Mouse (Mus musculus) gastrocnemius, adult 8-10 months (tissue): Measurements from ENCODE around the gene Lemd1. TPM values are rescaled to one million over a fixed set of nuclear protein-coding genes. Genes with fewer than 3 reads are reported as not detected.

Experiments used
- DNase-seq, 2 experiments: peaks; one replicate each; pipeline ENCODE4 v3.0.0; 2022; ENCODE audit warnings: low spot score in 2 of 2
- total RNA-seq, 4 experiments: library from RNA; stranded (reverse); gene quantifications; 2 replicates each; pipeline ENCODE4 v1.2.4; 2022

Lemd1 gene
- total RNA-seq, 4 experiments from 2014 or later, result 0.19 TPM; not detected in 3

DNA sequence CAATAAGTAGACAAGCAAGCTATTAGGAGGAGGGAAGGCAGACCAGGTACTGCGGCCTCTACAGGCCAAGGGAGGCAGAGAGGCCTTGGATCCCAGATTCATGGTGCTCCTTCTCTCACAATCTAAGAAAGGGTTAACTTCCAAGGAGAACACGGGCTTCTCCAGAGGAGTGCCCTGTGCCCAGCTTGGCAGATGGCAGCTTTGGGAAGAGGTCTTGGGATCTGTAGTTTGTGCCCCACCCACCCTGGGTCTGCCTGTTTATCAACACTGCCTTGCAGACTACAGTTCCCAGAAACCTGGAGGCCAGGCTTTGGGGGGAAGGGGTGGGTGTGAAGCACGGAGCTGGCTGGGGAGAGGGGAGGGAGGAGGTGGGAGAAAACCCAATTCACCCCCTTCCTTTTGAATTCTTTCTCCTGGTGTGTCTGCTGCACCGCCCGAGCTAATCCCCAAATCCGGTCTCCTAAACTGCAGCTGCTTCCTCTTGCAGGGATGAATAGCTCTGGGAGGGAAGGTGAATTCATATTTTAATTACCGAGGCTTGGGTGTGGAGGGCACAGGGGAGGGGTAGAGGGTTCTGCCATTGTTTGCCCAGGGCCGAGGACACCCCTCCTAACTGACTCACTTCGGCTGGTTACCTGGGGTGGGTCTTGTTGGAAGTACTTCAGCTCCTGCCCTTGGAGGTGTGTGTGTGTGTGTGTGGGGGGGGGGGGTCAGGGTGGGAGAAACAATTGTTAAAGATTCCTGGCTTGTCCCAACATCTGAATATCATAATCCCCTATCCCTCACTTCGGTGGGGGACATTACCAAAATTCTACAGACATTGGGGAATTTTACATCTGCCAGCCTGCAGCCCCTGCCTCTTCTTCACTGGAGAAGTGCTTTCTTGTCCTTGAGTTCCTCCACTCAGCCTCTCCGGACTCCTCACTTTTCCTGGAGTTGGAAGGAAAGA, 9.6 kb downstream of the Lemd1 start:
- no peak for DNase-seq

DNA sequence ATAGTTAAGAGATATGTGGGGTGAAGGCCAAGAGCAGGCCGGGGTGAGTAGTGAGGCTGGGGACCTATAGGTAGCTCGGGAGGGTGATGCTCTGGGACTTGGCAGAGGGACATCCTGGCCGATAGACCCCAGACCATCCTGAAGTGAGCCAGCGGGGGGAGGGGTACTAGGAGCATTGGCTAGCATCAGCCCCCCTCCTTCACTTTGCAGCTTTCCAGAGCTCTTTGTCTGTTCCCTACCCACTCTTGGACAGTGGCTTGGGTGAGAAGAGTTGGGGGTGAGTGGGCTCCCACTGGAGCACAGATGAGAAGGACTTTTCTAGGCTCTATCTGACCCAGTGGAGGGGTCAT, 10.3 kb downstream of the Lemd1 start:
- DNase-seq, result no peak

- no peak for DNase-seq
Measured at GRCm38 (mm10) chr1:132201936-132202335, 10.7 kb downstream of the Lemd1 start.

DNA sequence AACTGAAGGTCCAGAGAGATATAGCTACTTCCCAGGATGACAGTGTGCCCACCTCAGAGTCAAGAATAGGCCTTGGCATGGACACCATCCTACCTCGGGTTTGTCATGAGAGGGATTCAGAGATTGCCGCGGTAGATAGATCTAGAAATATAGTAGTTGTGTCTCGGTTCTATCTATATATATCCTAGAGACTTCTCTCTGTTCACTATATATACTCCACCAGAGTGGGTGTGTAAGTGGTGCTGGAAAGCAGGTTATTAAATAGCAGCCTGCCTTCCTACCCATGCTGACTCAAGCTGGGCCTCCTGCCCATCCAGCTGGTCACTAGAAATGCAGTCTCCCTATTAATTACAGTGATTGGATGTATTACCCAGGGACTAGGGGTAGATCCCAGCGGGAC, 11.5 kb downstream of the Lemd1 start:
- DNase-seq, result no peak

DNA sequence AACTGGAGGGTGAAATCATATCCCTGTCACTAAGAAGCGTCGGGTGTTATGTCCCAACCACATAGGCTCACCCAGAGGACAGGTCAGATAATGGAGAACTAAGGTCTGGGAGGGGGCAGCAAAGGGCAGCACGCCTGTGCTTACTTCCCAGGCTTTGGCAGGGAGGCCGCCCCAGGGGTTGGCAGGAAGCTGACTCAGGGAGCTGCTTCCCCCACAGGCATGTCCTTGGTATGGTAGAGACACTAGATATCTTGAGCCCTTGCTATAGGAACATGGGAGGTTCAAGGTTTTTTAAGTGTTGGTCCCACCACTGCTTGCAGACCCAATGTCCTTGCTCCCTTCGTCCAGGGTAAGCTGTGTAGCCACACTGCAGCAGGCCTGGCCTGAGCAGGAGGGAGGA, 14.7 kb downstream of the Lemd1 start:
- no peak for DNase-seq

DNA sequence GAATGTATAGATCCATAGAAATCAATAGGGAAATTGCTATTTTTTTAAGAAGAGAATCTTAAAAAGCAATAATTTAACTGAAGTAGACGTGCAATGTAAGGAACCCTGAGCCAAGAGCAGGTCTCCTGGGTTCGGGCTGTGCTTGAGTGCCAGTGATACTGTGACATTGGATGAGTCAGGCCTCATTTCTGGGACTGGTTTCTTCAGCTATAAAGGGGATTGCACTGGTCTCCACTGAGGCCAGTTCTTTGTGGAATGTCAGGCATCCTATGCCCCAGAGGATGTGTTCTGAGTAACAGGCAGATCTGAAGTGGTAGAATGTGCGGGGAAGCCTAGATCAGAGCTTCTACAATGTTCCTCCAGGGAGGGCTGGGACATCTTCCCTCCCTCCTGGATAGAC, 15.6 kb downstream of the Lemd1 start:
- no peak for DNase-seq

DNA sequence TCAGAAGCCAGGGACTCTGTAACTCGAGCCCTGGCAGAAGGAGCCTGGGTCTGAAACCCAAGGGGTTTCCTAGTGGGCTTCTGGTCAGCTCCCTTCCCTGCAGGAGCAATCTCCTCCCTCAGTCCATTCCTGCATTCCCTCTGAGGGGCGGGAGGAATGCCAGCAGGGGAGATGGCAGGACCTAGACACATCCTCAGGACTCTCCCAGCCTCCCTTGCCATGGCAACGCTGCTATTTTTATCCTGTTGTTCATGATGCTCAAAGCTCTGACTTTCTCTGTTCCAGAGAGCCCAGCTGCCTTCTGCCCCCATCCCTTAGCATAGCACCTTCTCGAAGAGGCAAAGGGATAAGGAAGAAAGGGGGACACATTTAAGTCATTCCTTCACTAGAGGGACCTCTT, 16.9 kb downstream of the Lemd1 start:
- peak in 1 of 2 experiments; percentile 17 for DNase-seq

DNA sequence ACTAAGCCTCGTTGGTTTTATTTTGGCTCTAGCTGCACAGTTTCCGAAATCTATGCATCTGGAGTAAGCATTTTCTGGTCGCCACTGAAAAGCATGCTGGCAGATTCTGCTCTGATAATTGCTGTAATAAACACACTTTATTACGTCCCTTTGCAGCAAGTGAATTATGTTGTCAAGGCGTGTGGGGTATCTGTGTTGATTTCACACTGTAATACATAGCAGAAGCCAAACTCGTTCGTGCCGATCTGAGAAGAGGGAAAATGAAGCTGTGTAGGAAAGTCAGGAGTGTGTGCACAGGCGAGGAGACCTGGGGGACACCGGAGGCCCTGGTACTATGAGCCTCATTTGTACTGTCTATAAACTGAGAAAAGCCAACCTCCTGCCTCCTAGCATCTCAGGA, 18.2 kb downstream of the Lemd1 start:
- no peak for DNase-seq

GRCm38 (mm10) chr1:132210922-132211321, 19.7 kb downstream of the Lemd1 start:
- no peak for DNase-seq

- no peak for DNase-seq
Measured at GRCm38 (mm10) chr1:132211672-132212071, 20.4 kb downstream of the Lemd1 start.

DNA sequence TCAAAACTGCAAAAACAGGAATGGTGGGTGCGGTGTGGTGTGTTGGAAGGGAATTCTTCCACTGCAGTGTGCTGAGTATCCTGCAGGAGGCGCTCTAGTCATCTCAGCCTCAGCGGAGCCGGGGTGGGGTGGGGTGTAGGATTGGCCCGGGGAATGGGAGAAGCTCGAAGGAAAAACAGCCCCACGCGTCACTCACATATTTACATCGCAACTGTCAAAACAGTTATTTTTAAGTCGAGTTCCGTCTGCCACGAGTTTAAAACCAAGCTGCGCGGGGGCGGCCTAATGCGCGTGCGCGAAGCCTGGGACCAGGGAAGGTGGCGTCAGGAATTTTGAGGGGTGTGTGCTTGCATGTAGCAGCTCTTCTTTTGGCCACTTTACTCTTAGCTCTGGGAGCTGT, 21.0 kb downstream of the Lemd1 start:
- DNase-seq, result peak in 1 of 2 experiments; percentile 34

GRCm38 (mm10) chr1:132213076-132213475, 21.8 kb downstream of the Lemd1 start:
- DNase-seq, result no peak

DNA sequence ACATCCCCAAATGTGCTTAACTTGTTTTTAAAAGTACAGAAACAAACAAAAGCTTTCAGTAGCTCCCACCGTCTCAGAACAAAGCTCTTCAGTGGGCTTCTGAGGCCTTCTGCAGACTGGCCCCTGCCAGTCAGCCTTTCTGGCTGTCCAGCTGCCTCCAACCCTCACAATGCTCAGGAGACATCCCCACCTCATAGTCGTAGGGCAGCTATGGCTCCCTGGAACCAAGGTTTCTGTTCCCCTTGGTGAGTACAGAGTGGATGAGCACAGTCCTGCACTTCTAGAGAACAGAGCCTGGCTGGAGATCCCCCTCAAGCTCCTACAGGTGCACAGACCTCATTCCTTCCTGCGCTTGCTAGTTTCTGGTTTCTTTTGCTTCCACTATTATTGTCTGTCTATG, 25.0 kb downstream of the Lemd1 start:
- DNase-seq, result no peak

DNA sequence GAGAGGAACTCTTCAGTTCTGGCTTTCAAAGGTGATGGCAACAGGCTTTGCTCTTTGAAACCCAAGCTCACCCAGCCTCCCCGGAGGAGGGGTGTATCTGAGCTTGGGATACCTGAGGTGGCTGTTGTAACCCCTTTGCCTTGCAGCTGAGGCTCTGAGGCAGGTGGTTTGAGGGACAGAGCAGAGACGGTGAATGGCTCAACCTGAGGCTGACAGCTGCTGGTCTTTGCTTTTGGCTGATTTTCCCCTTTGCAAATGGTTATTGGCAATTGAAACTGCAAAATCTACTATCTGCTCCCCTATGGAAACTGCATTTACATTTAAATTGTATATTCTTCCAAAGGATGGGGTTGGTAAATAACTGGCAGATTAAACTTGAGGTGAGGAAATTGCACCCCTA, 30.4 kb downstream of the Lemd1 start:
- no peak for DNase-seq

DNA sequence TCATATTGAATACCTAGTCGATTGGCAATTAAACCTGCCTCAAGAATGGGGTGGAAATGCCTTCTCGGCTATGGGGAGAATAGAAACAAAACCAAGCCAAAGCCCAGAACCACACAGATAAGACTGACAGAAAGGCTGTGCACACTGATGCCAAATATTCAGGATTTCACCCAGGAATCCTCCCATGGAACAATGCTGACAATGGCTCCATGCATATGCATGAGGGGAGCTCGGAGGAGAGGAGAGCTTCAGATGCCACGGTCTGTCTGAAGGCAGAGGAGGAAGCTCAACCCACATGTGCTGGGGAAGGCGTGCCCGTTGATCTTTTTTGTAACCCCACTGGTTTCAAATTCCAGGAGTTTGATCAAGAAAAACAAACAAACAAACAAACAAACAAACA, 30.9 kb downstream of the Lemd1 start:
- no peak for DNase-seq

- DNase-seq, result no peak
Measured at GRCm38 (mm10) chr1:132226297-132227080, 35.3 kb downstream of the Lemd1 start.

- DNase-seq, result no peak
Measured at GRCm38 (mm10) chr1:132229667-132230066, 38.4 kb downstream of the Lemd1 start, which contains the start of gene Gm10188. Gene Gm10188, minus strand, starts transcription at chr1:132229767.

GRCm38 (mm10) chr1:132231470-132232274, 40.4 kb downstream of the Lemd1 start:
- DNase-seq, result no peak

GRCm38 (mm10) chr1:132233566-132233965, 42.3 kb downstream of the Lemd1 start:
- DNase-seq, result no peak

DNA sequence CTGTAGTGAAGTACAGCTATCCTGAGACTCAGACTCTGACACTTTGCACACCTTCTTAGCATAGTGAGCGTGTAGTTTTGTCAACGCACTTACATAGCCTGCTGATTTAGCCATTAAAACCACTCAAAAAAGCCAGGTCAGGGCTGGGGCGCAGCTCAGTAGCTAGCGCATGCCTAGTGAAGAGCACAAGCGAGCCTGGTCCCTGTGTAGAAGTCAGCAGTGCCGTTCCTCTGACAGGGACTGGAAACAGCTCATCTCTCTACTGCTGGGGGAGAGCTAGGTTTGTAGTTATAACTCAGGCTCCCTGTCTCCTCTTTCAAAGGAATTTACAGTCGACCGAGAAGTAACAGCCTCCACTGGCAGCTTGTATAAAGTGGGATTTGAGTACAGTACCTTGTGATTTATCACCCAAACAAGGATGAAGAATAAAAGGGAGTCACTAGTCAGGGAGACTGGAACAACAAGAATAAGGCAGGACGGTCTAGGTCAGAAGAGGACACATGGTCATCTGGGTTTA, 43.6 kb downstream of the Lemd1 start:
- no peak for DNase-seq

- DNase-seq, result peak; percentile 19 to 26
Measured at GRCm38 (mm10) chr1:132237585-132238159, 46.4 kb downstream of the Lemd1 start.
